Mouse (Mus musculus): ENCODE results near the gene Trim59.
"Not testable (repeated sequence)": the region's sequence is repeated elsewhere in the genome, so short reads cannot be mapped to it uniquely, and the experiment has no call there.

Gene Trim59

GRCm38 (mm10) chr3:69044645-69045399 is at the start of gene Trim59:
Gene Trim59, minus strand, starts transcription at chr3:69044755.
- peak; percentile 93 for DNase-seq

- DNase-seq: no peak
Observed at GRCm38 (mm10) chr3:69064005-69064404, 19.4 kb upstream of the Trim59 start.

- no peak for DNase-seq
Observed at GRCm38 (mm10) chr3:69062764-69063163, 18.2 kb upstream of the Trim59 start.

GRCm38 (mm10) chr3:69060672-69061071 is 16.1 kb upstream of the Trim59 start:
- no peak for DNase-seq

- no peak for DNase-seq
Observed at GRCm38 (mm10) chr3:69055871-69056270, 11.3 kb upstream of the Trim59 start.

- no peak for DNase-seq
Observed at GRCm38 (mm10) chr3:69054760-69055432, 10.3 kb upstream of the Trim59 start.

GRCm38 (mm10) chr3:69051894-69052293 is 7.3 kb upstream of the Trim59 start:
- no peak for DNase-seq

- DNase-seq: no peak
Observed at GRCm38 (mm10) chr3:69049011-69049410, 4.5 kb upstream of the Trim59 start.

- no peak for DNase-seq
Observed at GRCm38 (mm10) chr3:69047684-69048083, 3.1 kb upstream of the Trim59 start.

- no peak for DNase-seq
Observed at GRCm38 (mm10) chr3:69046509-69046908, 2.0 kb upstream of the Trim59 start.

GRCm38 (mm10) chr3:69045750-69046149 is 1.2 kb upstream of the Trim59 start:
- no peak for DNase-seq

GRCm38 (mm10) chr3:69045400-69045703 is 797 bp upstream of the Trim59 start:
- DNase-seq: no peak

GRCm38 (mm10) chr3:69044167-69044591 is 376 bp downstream of the Trim59 start:
- DNase-seq: no peak

GRCm38 (mm10) chr3:69041298-69041697 is 3.3 kb downstream of the Trim59 start:
- DNase-seq: no peak

- no peak for DNase-seq
Observed at GRCm38 (mm10) chr3:69040105-69040504, 4.5 kb downstream of the Trim59 start.

- DNase-seq: no peak
Observed at GRCm38 (mm10) chr3:69026133-69026783, 18.3 kb downstream of the Trim59 start.

- no peak for DNase-seq
Observed at GRCm38 (mm10) chr3:69020764-69021163, 23.8 kb downstream of the Trim59 start.

- DNase-seq: no peak
Observed at GRCm38 (mm10) chr3:69020285-69020684, 24.3 kb downstream of the Trim59 start.

- not testable (repeated sequence) for DNase-seq
Observed at GRCm38 (mm10) chr3:69018635-69019034, 25.9 kb downstream of the Trim59 start.

GRCm38 (mm10) chr3:69017181-69017580 is 27.4 kb downstream of the Trim59 start:
- no peak for DNase-seq

GRCm38 (mm10) chr3:69008873-69009272 is 35.7 kb downstream of the Trim59 start:
- DNase-seq: no peak

- no peak for DNase-seq
Observed at GRCm38 (mm10) chr3:69006246-69006760, 38.3 kb downstream of the Trim59 start.

- DNase-seq: peak; percentile 80
Observed at GRCm38 (mm10) chr3:69005338-69006245, 39.0 kb downstream of the Trim59 start.

All from cerebellum, adult 11-12 months (tissue).